Mouse (Mus musculus): ENCODE data around the gene Ercc6. TPM values are rescaled to one million over a fixed set of nuclear protein-coding genes. Genes with fewer than 3 reads are reported as not detected.

The Ercc6 gene
- polyA plus RNA-seq, 1 experiment from 2014 or later, result 27.5 TPM

DNA sequence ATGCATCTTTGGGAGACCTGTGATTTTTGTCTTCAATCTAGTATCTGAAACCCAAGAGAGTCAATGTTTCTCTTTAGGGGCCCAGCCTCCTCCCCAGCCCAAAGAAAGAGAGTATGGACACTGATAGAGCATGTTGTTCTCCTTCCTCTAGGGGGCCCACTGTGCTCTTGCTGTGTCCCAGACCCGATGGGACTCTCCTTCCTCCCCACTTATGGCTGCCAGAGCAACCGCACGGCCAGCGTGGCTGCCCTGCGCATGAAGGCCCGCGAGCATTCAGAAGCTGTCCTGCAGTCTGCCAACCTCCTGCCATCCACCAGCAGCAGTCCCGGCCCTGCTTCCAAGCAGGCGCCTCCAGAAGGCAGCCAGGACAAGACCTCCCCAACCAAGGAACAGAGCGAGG lies 115.3 kb downstream of the Ercc6 start:
- Histone ChIP-seq H3K27me3 (no peaks in the 10 kb centered on the region), H3K36me3 (no peaks in the 10 kb centered on the region), H3K9me3 (no peaks in the 10 kb centered on the region), H3K4me3 (no peak overlapping the region), H3K4me2 (no peak overlapping the region), H3K9ac (no peak overlapping the region), H3K4me1 (replicated peaks) (peaks cover 5% of the 10 kb centered on the region; the same call in 1 of the 2 replicates), H3K27ac (replicated peaks) (no peak overlapping the region)
- ATAC-seq (ENCODE audit: low FRiP score, low read depth), result no peak
- 51% methylated on average over 10 of the region's 10 CpGs for WGBS

Other genes starting within 250 kb of the Ercc6 start
- 22.8 and 23.7 TPM in 2 replicates for gene Ogdhl, start 191.5 kb upstream of the Ercc6 start, polyA plus RNA-seq (2015; fragmentation: Nextera tagmentation; extraction: Ambion mirVana)
- 0.33 and 0.61 TPM in 2 replicates for gene 1700024G13Rik, start 125.1 kb upstream of the Ercc6 start, polyA plus RNA-seq (2015; fragmentation: Nextera tagmentation; extraction: Ambion mirVana)
- 18.5 and 19.4 TPM in 2 replicates for gene Slc18a3, start 48.7 kb upstream of the Ercc6 start, polyA plus RNA-seq (2015; fragmentation: Nextera tagmentation; extraction: Ambion mirVana)
- 3.0 TPM in 2 replicates for gene Chat, start 47.5 kb upstream of the Ercc6 start, polyA plus RNA-seq (2015; fragmentation: Nextera tagmentation; extraction: Ambion mirVana)
- gene Prrxl1, start 85.9 kb downstream of the Ercc6 start, polyA plus RNA-seq (2015; fragmentation: Nextera tagmentation; extraction: Ambion mirVana), result 48.5 and 54.6 TPM in 2 replicates
- 0.08 TPM in 1 of 2 replicates, not detected in the other for gene 3425401B19Rik, start 171.8 kb downstream of the Ercc6 start, polyA plus RNA-seq (2015; fragmentation: Nextera tagmentation; extraction: Ambion mirVana)

All from hindbrain, embryonic 15.5 days (tissue).